Mouse (Mus musculus) forebrain, embryonic 10.5 days (tissue): ENCODE data around the gene Stat6. TPM values are rescaled to one million over a fixed set of nuclear protein-coding genes. Genes with fewer than 3 reads are reported as not detected.

Source experiments
- DNase-seq: peaks from one replicate; pipeline ENCODE4 v3.0.0-alpha.2; 2017; ENCODE audit warnings: low spot score; ENCODE audit errors: extremely low spot score
- H3K27ac ChIP-seq: fragments of 300-500 bp; sonication (generic); 2 replicates; pipeline ENCODE4 v1.5.1; 2016; ENCODE audit warnings: mild to moderate bottlenecking
- H3K27me3 ChIP-seq: fragments of 300-500 bp; sonication (generic); 2 replicates; pipeline ENCODE4 v1.6.1; 2016; ENCODE audit warnings: mild to moderate bottlenecking; ENCODE audit not compliant: poor library complexity, severe bottlenecking
- H3K36me3 ChIP-seq: fragments of 300-500 bp; sonication (generic); replicated peaks from 2 replicates; pipeline ENCODE4 v1.6.1; 2016; ENCODE audit warnings: mild to moderate bottlenecking, moderate library complexity
- H3K4me1 ChIP-seq: fragments of 300-500 bp; sonication (generic); 2 replicates; pipeline ENCODE4 v1.6.1; 2016
- H3K4me3 ChIP-seq: fragments of 300-500 bp; sonication (generic); 2 replicates; pipeline ENCODE4 v1.5.1; 2016; ENCODE audit warnings: mild to moderate bottlenecking, moderate library complexity
- H3K9me3 ChIP-seq: fragments of 300-500 bp; sonication (generic); 2 replicates; pipeline ENCODE4 v1.6.1; 2016; ENCODE audit warnings: mild to moderate bottlenecking, moderate library complexity
- WGBS: fragments of 180-500 bp; shearing (Covaris S2); methylation state at CpG from one replicate; pipeline ENCODE4 v1.1.7; 2016; 5-methylcytosine and 5-hydroxymethylcytosine counted together
- polyA plus RNA-seq: library from polyadenylated mRNA; unstranded; fragments of >200 nt; fragmentation: Nextera tagmentation; extraction: Ambion mirVana; gene quantifications from 2 replicates; pipeline ENCODE4 v1.2.1, GENCODE M21; 2016

Gene Stat6
- 7.3 and 7.7 TPM in 2 replicates for polyA plus RNA-seq

- H3K4me1 ChIP-seq, result peaks cover 35% of the 10 kb centered on the region
- peak; percentile 59 for DNase-seq
- peak within 1 kb of the TSS; percentile 50 for H3K4me3 ChIP-seq
- no peaks in the 10 kb centered on the region for H3K36me3 ChIP-seq
- peak within 1 kb of the TSS; percentile 84 for H3K27ac ChIP-seq
- H3K27me3 ChIP-seq, result peaks cover 43% of the 10 kb centered on the region
- 4% methylated on average over 37 of the region's 37 CpGs for WGBS
- no peaks in the 10 kb centered on the region for H3K9me3 ChIP-seq
Observed at GRCm38 (mm10) chr10:127642772-127643552, at the start of gene Stat6. Gene Stat6 (plus strand): TSS chr10:127642986.

GRCm38 (mm10) chr10:127594405-127594804 is 48.4 kb upstream of the Stat6 start:
- no peak for DNase-seq
- Histone ChIP-seq H3K4me3 (no peak overlapping the region), H3K27ac (no peak overlapping the region), H3K9me3 (no peaks in the 10 kb centered on the region), H3K27me3 (no peaks in the 10 kb centered on the region), H3K36me3 (peaks cover 98% of the 10 kb centered on the region), H3K4me1 (peaks cover 42% of the 10 kb centered on the region)
- 93% methylated on average over 8 of the region's 8 CpGs for WGBS

GRCm38 (mm10) chr10:127594930-127595715 is 47.7 kb upstream of the Stat6 start:
- H3K9me3 ChIP-seq, result no peaks in the 10 kb centered on the region
- H3K4me3 ChIP-seq, result no peak overlapping the region
- H3K4me1 ChIP-seq, result peaks cover 49% of the 10 kb centered on the region
- H3K27me3 ChIP-seq, result no peaks in the 10 kb centered on the region
- WGBS, result 94% methylated on average over 30 of the region's 30 CpGs
- no peak for DNase-seq
- peaks cover 98% of the 10 kb centered on the region for H3K36me3 ChIP-seq
- H3K27ac ChIP-seq, result no peak overlapping the region

GRCm38 (mm10) chr10:127596321-127596941 is 46.4 kb upstream of the Stat6 start:
- Histone ChIP-seq H3K27ac (peak overlapping the region; percentile 31; the same call in 1 of the 2 replicates), H3K36me3 (peaks cover 98% of the 10 kb centered on the region), H3K27me3 (no peaks in the 10 kb centered on the region), H3K9me3 (no peaks in the 10 kb centered on the region), H3K4me1 (peaks cover 56% of the 10 kb centered on the region), H3K4me3 (no peak overlapping the region)
- WGBS, result 73% methylated on average over 7 of the region's 7 CpGs
- DNase-seq, result no peak

GRCm38 (mm10) chr10:127597311-127597901 is 45.4 kb upstream of the Stat6 start:
- WGBS, result 86% methylated on average over 5 of the region's 5 CpGs
- Histone ChIP-seq H3K27ac (peak overlapping the region; percentile 51), H3K9me3 (no peaks in the 10 kb centered on the region), H3K36me3 (peaks cover 98% of the 10 kb centered on the region), H3K27me3 (no peaks in the 10 kb centered on the region), H3K4me3 (no peak overlapping the region), H3K4me1 (peaks cover 50% of the 10 kb centered on the region)
- no peak for DNase-seq

- H3K27ac ChIP-seq, result peak overlapping the region; percentile 57
- no peaks in the 10 kb centered on the region for H3K27me3 ChIP-seq
- no peak for DNase-seq
- peaks cover 98% of the 10 kb centered on the region for H3K36me3 ChIP-seq
- WGBS, result 53% methylated on average over 8 of the region's 8 CpGs
- peaks cover 57% of the 10 kb centered on the region for H3K4me1 ChIP-seq
- H3K9me3 ChIP-seq, result no peaks in the 10 kb centered on the region
- no peak overlapping the region for H3K4me3 ChIP-seq
Observed at GRCm38 (mm10) chr10:127598607-127599006, 44.2 kb upstream of the Stat6 start.

GRCm38 (mm10) chr10:127599252-127599651 is 43.5 kb upstream of the Stat6 start:
- Histone ChIP-seq H3K9me3 (no peaks in the 10 kb centered on the region), H3K27ac (peak overlapping the region; percentile 69), H3K4me3 (no peak overlapping the region), H3K4me1 (peaks cover 61% of the 10 kb centered on the region), H3K27me3 (no peaks in the 10 kb centered on the region), H3K36me3 (peaks cover 98% of the 10 kb centered on the region)
- 82% methylated on average over 11 of the region's 11 CpGs for WGBS
- DNase-seq, result no peak

GRCm38 (mm10) chr10:127599779-127600541 is 42.8 kb upstream of the Stat6 start:
- H3K36me3 ChIP-seq, result peaks cover 98% of the 10 kb centered on the region
- DNase-seq, result no peak
- peak overlapping the region; percentile 69 for H3K27ac ChIP-seq
- peaks cover 61% of the 10 kb centered on the region for H3K4me1 ChIP-seq
- H3K27me3 ChIP-seq, result no peaks in the 10 kb centered on the region
- no peak overlapping the region for H3K4me3 ChIP-seq
- WGBS, result 69% methylated on average over 17 of the region's 17 CpGs
- H3K9me3 ChIP-seq, result no peaks in the 10 kb centered on the region

- Histone ChIP-seq H3K4me1 (peaks cover 49% of the 10 kb centered on the region), H3K27ac (no peak overlapping the region), H3K27me3 (no peaks in the 10 kb centered on the region), H3K4me3 (no peak overlapping the region), H3K9me3 (no peaks in the 10 kb centered on the region), H3K36me3 (peaks cover 98% of the 10 kb centered on the region)
- no peak for DNase-seq
- WGBS, result 95% methylated on average over 6 of the region's 6 CpGs
Observed at GRCm38 (mm10) chr10:127602194-127602593, 40.6 kb upstream of the Stat6 start.

- Histone ChIP-seq H3K9me3 (no peaks in the 10 kb centered on the region), H3K36me3 (peaks cover 98% of the 10 kb centered on the region), H3K4me1 (peaks cover 38% of the 10 kb centered on the region), H3K27ac (no peak overlapping the region), H3K27me3 (no peaks in the 10 kb centered on the region), H3K4me3 (no peak overlapping the region)
- no peak for DNase-seq
- 78% methylated on average over 13 of the region's 13 CpGs for WGBS
Observed at GRCm38 (mm10) chr10:127603437-127604371, 39.1 kb upstream of the Stat6 start.
